Comparison of ENCODE assay signal across 1 mouse cellular context in genomic region chr11:69070590-69071222, GRCm38 (mm10).
TF ChIP-seq lines count a peak whose summit lies in the region.

Tmem107 (plus strand) TSS chr11:69070806.

TF ChIP-seq in CH12.LX, 34 proteins besides CTCF, POLR2A, EP300 and RAD21 (continued from another document):
- TF ChIP-seq ELF1 (IDR thresholded peaks at IDR 0.05; ENCODE audit: low read depth, low read length) (peak; percentile 8; the same call in 1 of the 2 replicates), JUN (IDR thresholded peaks at IDR 0.05; ENCODE audit: insufficient read depth, low read depth, low read length) (no peak), MXI1 (IDR thresholded peaks at IDR 0.05; ENCODE audit: low read depth, low read length) (peak; percentile 99), HCFC1 (IDR thresholded peaks at IDR 0.05; ENCODE audit: low read depth, low read length) (peak; percentile 64), MEF2A (IDR thresholded peaks at IDR 0.05; ENCODE audit: borderline replicate concordance, low read depth, low read length) (no peak; the same call in none of the 2 replicates), KAT2A (IDR thresholded peaks at IDR 0.05; ENCODE audit: insufficient replicate concordance, low read length) (no peak; the same call in 1 of the 2 replicates), TBP (conservative IDR thresholded peaks at IDR 0.05; ENCODE audit: low read depth, low read length) (peak; percentile 85), MAFK (IDR thresholded peaks at IDR 0.05; ENCODE audit: insufficient replicate concordance, low read length) (no peak), RCOR1 (conservative IDR thresholded peaks at IDR 0.05; ENCODE audit: low read depth, low read length) (no peak), IRF4 (IDR thresholded peaks at IDR 0.05; ENCODE audit: low read depth, low read length) (no peak; the same call in 1 of the 2 replicates), GABPA (IDR thresholded peaks at IDR 0.05; ENCODE audit: insufficient replicate concordance, low read depth, low read length) (no peak), CHD1 (IDR thresholded peaks at IDR 0.05; ENCODE audit: low read depth, low read length) (no peak), PAX5 (IDR thresholded peaks at IDR 0.05; ENCODE audit: low read length) (no peak), USF1 (IDR thresholded peaks at IDR 0.05; ENCODE audit: low read depth, low read length) (no peak), POLR2AphosphoS2 (IDR thresholded peaks at IDR 0.05; ENCODE audit: low read depth, low read length) (peak; percentile 88), CHD2 (IDR thresholded peaks at IDR 0.05; ENCODE audit: low read length) (peak; percentile 100), NELFE (IDR thresholded peaks at IDR 0.05; ENCODE audit: low read depth, low read length) (peak; percentile 96)
